Mouse (Mus musculus): Measurements from ENCODE around the gene Adgrl3.

DNA sequence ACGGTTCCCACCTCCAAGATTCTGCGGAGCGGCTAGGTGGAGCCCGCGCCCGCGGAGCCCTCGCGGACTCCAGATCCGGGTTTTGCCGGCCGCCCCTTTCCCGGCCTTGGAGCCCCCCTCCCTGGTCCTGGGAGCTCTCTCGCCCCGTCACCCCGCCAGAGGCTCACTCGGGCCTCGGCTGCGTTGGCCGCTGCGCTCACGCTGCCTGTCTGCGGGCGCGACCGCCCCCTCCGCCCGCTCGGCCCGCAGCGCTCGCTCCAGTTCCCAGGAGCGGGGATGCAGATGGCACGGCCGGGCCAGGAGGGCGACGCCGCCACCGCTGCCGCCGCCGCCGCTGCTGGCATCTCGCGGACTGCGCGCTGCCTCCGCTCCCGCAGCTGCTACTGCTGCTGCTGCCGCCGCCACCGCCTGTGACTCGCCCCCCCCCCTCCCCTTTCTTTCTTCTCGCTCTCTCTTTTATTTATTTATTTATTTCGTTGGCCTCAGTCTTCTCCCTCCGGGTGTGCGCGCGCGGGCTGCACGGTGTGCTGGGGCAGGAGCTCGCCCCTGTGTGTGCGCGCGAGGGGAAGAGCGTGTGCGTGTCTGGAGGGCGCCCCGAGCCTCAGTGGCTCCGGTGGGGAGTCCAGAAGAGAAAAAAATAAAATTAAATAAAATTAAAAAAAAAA, at the start of gene Adgrl3:
- TF ChIP-seq POLR2A (IDR thresholded peaks at IDR 0.05; ENCODE audit: insufficient read depth, low read length) (no peak), CTCF (IDR thresholded peaks at IDR 0.05; ENCODE audit: low read depth, low read length) (no peak), EP300 (IDR thresholded peaks at IDR 0.05; ENCODE audit: insufficient read depth, low read depth, low read length) (no peak)
